Mouse (Mus musculus) olfactory bulb, adult 2 months (tissue): Measurements from ENCODE around the gene Ssbp4. TPM values are rescaled to one million over a fixed set of nuclear protein-coding genes. Genes with fewer than 3 reads are reported as not detected.

ENCODE experiments used
- H3K27ac ChIP-seq: fragments of 200-500 bp; 2 replicates; pipeline ENCODE4 v1.5.1; 2012; ENCODE audit warnings: low read depth, low read length; ENCODE audit not compliant: insufficient read depth
- H3K4me1 ChIP-seq: fragments of 200-500 bp; 2 replicates; pipeline ENCODE4 v1.6.1; 2012; ENCODE audit warnings: low read length; ENCODE audit not compliant: control insufficient read depth, insufficient read depth
- H3K4me3 ChIP-seq: fragments of 200-500 bp; 2 replicates; pipeline ENCODE4 v1.5.1; 2012; ENCODE audit warnings: mild to moderate bottlenecking, low read depth, low read length, moderate library complexity; ENCODE audit not compliant: insufficient read depth
- CTCF ChIP-seq: fragments of 200-500 bp; IDR thresholded peaks from 2 replicates; pipeline ENCODE4 v1.5.1; 2012; ENCODE audit warnings: low read depth, mild to moderate bottlenecking, low read length, moderate library complexity; ENCODE audit not compliant: insufficient read depth
- POLR2A ChIP-seq: fragments of 200-500 bp; IDR thresholded peaks from 2 replicates; pipeline ENCODE4 v1.6.1; 2012; ENCODE audit warnings: mild to moderate bottlenecking, low read depth, low read length, moderate library complexity; ENCODE audit not compliant: insufficient read depth
- WGBS: fragments of 180-500 bp; shearing (Covaris S2); methylation state at CpG from one replicate; pipeline ENCODE4 v1.1.7; 2018; 5-methylcytosine and 5-hydroxymethylcytosine counted together
- polyA plus RNA-seq: library from polyadenylated mRNA; stranded (reverse); fragments of >200 nt; gene quantifications from 2 replicates; pipeline ENCODE4 v1.2.4, GENCODE M21; 2012; ENCODE audit warnings: low replicate concordance; ENCODE audit not compliant: missing spikeins, insufficient read depth, insufficient read length

Gene Ssbp4
- polyA plus RNA-seq, 1 experiment = not detected

DNA sequence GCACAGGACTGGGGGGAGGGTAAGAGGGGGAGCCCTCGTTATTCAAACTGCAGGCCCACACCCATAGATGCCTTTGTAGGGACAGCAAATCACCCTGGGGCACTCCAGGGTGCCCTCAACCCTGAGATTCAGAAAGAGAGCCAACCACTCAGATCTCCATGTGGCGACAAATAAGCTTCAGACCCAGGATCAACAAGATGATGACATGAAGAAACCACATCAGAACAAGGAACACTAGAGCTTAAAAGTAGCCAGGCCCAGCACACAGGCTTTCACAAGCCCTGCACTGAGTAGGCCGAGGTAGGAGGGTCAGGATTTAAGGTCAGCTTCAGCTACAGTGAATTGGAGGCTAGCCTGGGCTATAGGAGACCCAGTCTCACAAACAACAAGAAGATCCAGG lies 40.2 kb upstream of the Ssbp4 start:
- Histone ChIP-seq H3K4me3 (no peak overlapping the region), H3K4me1 (peaks cover 5% of the 10 kb centered on the region), H3K27ac (0 out of 2 replicates have a peak overlapping the region, but pooled peaks have one; percentile 1)
- 61% methylated on average over 3 of the region's 3 CpGs for WGBS
- no peak for TF ChIP-seq POLR2A
- TF ChIP-seq CTCF = no peak

GRCm38 (mm10) chr8:70648164-70648442 lies 39.4 kb upstream of the Ssbp4 start:
- H3K4me1 ChIP-seq = peaks cover 5% of the 10 kb centered on the region
- no peak overlapping the region for H3K4me3 ChIP-seq
- WGBS = 50% methylated on average over 1 of the region's 1 CpGs
- no peak overlapping the region for H3K27ac ChIP-seq
- TF ChIP-seq POLR2A (no peak), CTCF (no peak)

DNA sequence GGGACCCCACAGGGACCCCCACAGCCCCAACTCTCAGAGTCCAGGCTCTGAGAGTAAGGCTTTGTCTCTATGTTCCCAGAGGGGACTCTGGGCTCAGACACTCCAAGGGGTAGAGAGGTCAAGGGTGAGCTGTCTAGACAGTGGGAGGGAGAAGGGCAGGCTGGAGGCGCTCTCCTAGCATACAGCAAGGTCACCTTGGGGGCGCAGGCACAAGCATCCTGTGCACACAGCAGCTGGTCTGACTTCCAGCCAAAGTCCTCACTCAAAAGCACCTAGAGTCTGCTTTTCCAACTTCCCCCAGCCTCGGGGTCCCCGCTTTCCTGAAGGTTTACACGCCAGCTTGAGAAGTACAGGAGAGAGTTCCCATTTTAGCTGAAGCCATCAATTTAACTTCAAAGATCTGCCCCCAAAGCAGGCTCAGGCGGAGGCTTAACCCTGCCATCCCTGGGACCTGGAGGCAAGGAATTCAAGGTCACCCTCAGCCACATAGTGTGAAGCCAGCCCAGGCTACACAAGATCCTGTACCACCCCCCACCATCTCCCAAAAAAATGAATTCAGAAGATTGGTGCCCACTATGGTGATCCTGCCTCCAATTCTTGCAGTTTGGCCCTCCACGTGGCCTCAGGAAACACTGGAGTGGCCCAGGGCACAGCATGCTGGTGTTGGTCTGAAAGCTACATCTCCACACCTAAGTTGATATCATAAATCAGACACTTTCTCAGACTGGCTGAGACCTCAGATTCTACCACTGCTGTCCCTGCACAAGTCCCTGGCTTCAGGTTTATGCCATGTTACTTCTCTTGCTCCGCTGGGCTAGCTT lies 38.9 kb upstream of the Ssbp4 start:
- whole genome bisulfite sequencing = 82% methylated on average over 8 of the region's 8 CpGs
- TF ChIP-seq CTCF (no peak), POLR2A (no peak)
- no peak overlapping the region for H3K27ac ChIP-seq
- H3K4me3 ChIP-seq = no peak overlapping the region
- peaks cover 5% of the 10 kb centered on the region for H3K4me1 ChIP-seq

DNA sequence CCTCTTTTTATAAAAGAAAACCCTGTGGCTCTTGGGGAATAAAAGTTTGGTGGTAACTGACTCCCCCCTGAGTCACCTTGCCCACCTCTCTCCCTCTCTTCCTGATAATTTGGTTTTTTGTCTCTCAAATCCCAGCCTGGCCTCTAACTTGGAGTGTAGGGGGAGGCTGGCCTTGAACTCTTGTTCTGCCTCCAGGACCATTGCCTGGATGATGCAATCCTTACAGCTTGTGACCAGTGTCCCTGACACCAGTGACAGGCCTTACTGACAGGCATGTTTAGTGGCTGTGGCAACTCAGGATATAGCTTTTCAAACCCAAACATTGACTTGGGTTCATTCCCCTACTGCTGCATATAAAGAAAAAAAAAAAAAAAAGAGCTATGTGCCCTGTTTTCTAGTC lies 38.1 kb upstream of the Ssbp4 start:
- TF ChIP-seq CTCF (no peak), POLR2A (no peak)
- Histone ChIP-seq H3K4me1 (peaks cover 5% of the 10 kb centered on the region), H3K27ac (no peak overlapping the region), H3K4me3 (no peak overlapping the region)

- no peak for TF ChIP-seq POLR2A
- no peak for TF ChIP-seq CTCF
- no peak overlapping the region for H3K27ac ChIP-seq
- H3K4me3 ChIP-seq = no peak overlapping the region
- WGBS = 83% methylated on average over 6 of the region's 6 CpGs
- H3K4me1 ChIP-seq = peaks cover 5% of the 10 kb centered on the region
These were observed 37.7 kb upstream of the Ssbp4 start for GRCm38 (mm10) chr8:70646369-70646768.

GRCm38 (mm10) chr8:70645501-70646224 lies 37.0 kb upstream of the Ssbp4 start:
- Histone ChIP-seq H3K27ac (no peak overlapping the region), H3K4me3 (no peak overlapping the region), H3K4me1 (peaks cover 5% of the 10 kb centered on the region)
- 68% methylated on average over 17 of the region's 17 CpGs for WGBS
- TF ChIP-seq CTCF (no peak), POLR2A (no peak)

DNA sequence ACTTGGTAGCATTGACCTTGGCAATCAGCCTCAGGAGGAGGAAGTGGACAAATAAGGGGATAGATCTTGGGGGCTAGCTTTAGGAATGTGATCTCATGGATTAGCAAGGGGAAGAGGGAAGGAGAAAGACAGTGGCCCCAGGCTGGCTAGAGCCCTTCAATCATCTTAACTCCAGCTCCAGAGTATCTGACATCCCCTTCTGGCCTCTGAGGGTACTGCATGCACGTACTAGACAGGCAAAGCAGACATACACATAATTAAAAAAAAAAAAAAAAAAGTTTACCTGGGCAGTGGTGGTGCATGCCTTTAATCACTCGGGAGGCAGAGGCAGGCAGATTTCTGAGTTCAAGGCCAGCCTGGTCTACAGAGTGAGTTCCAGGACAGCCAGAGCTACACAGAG lies 35.4 kb upstream of the Ssbp4 start:
- Histone ChIP-seq H3K4me3 (no peak overlapping the region), H3K27ac (no peak overlapping the region), H3K4me1 (no peaks in the 10 kb centered on the region)
- TF ChIP-seq POLR2A = no peak
- no peak for TF ChIP-seq CTCF
- 95% methylated on average over 2 of the region's 2 CpGs for WGBS

- WGBS = 75% methylated on average over 3 of the region's 3 CpGs
- Histone ChIP-seq H3K4me3 (no peak overlapping the region), H3K27ac (no peak overlapping the region), H3K4me1 (no peaks in the 10 kb centered on the region)
- TF ChIP-seq POLR2A (no peak), CTCF (no peak)
These were observed 34.3 kb upstream of the Ssbp4 start for GRCm38 (mm10) chr8:70643019-70643418.

DNA sequence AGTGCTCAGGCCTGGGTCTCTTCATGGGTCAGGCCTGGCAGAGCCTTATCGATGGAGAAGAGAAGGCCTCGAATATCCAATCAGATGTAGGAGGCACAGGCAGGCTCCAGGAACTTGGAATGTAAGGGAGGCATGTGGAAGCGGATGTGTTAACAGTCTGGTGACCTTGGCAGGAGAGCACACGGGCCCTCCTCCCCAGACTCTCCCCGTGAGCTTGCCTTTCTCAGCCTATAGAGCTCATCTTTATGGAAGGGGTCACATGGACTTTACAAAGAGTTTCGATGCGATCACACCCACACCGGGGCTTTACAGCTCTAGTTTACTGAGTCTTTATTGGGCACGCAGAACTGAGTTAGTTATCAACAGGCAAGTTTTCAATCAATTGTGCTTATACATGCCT lies 30.1 kb upstream of the Ssbp4 start:
- Histone ChIP-seq H3K27ac (no peak overlapping the region), H3K4me3 (no peak overlapping the region), H3K4me1 (no peaks in the 10 kb centered on the region)
- TF ChIP-seq CTCF (no peak), POLR2A (no peak)
- WGBS = 84% methylated on average over 9 of the region's 9 CpGs
